Mouse (Mus musculus): Measurements from ENCODE around the gene Gm20431.

The Gm20431 gene

DNA sequence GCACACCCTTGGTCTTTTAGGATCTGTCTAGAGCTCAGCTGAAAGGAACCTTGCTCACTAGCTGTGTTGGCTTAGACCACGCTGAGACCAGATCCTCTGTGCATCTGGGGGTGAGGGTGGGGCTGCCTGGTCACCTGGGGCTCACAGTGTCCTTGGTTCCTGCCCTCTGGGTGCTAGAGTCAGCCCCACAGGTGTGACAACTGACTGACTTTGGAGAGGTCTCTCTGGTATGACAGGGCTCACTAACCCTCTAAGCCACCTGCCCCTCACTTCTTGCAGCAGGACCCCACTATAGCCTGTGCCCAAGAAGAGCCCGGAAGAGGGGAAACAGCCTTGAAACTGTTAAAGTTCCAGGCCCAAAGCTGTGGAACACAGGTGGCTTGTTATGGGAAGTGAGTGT, 58.9 kb downstream of the Gm20431 start:
- no peak for DNase-seq (ENCODE audit: low read depth, low spot score)

DNA sequence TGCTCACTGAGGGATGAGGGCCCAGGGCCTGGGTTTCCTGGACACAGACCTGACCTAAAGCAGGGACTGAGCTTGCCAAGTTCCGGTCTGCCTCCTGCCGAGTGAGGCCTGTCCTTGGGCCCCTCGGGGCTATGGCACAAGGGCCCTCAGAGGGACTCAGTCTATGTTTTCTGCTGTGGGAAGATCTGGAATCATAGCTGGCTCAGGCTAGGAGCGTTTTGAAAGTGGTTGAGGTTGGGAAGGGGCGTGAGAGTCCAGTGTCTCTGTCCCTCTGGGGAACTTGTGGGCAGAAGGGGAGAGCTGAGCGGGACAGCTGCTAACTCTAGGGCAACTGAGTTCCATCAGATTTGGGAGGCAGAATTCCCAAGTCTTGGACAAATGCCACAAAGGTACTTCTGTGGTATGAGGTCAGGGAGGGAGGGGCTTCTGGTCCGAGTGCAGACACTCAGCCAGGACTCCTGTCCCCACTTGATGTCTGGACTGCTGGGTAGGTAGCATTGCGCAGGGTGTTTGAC, 60.8 kb downstream of the Gm20431 start:
- no peak for DNase-seq (ENCODE audit: low read depth, low spot score)

DNA sequence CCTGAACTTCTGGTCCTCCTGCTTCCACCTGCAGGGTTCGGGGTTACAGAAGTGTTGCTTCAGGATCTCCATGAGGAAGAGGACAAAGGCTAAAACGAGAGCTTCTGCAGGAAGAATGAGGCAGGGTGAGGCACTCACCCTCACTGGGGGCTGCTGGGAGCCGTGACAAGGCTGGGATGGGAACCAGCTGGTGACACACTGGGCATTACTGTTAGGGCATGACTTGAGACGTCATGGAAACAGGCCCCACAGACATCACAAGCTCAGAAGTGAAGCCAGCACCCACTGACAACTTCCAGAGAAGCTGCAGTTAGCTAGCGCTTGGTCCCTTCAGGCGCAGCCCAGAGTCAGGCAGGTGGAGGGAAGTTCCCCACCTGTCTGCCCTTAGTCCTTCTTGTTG, 61.4 kb downstream of the Gm20431 start:
- no peak for DNase-seq (ENCODE audit: low read depth, low spot score)

DNA sequence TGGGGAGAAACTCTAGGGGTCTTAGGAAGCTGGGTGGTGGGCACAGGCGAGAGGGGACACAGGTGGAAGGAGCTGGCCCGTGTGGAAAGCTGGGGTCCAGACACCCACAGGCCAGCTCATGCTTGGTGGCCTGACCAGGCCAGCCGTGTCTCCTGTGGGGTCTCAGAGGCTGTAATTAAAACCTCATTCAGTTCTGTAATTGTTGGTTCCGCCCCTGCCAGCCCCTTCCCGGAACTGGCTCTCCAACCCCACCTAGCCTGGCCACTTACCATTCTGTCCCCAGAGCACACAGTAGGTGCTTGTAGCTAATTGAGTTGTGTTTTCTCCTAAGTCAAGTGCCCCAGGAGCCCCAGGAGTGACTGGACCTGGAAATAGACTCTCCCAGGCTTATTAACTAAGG, 62.1 kb downstream of the Gm20431 start:
- DNase-seq (ENCODE audit: low read depth, low spot score), result no peak

DNA sequence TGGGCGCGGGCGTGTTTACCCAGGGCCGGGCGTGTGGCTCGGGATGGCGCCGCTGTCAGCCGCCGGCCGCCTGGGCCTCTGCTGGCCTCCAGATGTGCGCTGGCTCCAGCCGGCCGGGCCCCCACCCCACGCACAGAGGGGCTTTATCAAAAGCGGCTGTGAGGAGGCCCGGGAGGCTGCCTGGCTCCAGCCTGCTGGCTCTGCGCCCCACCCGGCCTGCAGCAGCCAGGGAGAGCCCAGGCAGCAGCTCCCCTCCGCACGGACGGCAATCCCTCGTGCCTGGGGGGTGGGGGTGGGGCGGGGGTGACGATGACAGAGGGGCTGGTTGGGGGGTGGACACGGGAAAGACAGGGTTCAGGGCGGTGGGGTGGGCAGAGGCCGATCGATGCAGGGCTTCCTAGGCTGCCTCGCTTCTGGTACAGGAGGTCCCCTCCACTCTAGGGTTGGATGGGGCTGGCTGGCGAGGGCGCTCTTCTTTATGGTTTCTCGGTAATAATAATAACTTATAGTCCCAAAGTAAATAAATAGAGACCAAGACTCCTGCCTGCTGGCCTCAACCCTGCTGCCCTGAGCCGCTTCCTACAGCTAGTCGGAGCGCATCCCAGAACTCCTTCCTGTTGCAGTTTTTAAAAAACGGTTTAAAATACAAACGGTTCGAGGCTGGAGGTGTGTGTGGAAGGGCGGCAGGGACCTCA, 63.7 kb downstream of the Gm20431 start:
- peak; percentile 56 for DNase-seq (ENCODE audit: low read depth, low spot score)

DNA sequence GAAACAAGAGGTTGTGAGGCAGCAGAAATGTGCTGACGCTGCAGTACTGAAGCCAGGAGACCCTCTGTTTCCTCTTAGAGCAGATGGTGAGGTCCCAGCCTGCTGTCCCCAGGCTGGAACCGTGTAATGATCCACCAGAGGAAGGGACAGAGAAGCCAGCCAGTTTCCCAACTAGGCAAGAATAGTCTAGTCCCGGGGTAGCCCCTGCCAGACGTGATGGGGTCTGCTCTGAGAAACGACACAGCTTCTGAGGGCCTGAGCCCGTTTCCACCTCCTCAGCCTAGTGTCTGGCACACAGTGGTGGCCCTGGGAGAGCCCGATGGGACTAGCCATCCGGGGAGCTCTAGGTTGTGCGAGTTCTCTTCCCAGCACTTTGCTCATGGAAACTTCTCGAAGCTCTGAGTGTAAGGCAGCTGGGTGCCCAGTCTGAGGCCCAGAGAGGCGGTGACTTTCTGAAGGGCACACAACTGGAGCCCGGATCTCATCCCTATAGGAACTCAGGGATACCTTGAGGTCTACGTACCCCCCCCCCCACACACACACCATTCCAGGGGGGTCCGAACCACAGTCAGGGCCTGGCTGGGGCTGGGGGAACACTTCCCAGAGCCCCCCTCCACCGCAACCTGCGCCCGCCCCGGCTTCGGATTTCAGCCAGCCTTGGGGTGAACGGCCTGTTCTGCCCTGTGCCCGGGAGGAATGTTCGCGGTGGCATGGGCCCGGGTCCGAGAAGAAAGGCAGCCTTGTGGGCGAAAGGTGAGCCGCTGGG, 64.4 kb downstream of the Gm20431 start:
- peak; percentile 68 for DNase-seq (ENCODE audit: low read depth, low spot score)

DNA sequence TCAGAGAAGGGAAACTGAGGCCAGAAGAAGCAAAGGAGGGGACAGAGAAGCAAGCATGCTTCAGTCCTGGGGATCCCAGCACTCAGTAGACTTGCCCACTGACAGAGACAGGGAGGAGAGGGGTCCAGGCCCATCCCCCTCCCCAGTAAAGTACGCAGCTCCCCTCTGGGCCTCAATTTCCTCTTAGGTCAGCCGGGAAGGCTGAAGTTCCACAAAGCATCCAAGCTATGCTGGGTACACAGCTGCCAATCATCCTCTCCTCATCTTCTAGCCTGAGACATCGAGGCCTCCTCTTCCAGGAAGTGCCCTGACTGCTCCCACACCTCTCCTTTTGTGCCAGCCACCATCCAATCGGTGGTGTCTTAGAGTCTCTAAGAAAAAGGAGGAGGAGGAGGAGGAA, 65.0 kb downstream of the Gm20431 start:
- peak; percentile 66 for DNase-seq (ENCODE audit: low read depth, low spot score)

DNA sequence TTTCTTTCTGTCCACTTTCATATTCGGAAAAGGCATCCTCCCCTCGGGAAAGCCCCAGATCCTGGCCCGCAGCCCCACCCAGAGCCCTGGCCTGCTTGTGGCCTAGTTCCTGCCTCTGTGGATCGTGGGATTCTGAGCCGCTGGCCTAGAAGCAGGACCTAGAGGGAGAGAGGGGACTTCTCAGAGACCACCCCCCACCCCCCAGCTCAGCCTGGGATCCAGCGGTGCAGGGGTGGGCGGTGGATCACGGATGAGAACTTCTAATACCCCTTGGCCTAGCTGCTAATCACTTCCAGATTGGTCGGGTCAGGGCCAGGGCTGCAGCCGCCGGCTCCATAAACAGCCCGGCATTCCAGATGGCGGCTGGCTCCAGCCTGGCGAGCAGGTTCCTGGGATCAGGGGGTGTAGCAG, 65.5 kb downstream of the Gm20431 start:
- peak; percentile 88 for DNase-seq (ENCODE audit: low read depth, low spot score)

DNA sequence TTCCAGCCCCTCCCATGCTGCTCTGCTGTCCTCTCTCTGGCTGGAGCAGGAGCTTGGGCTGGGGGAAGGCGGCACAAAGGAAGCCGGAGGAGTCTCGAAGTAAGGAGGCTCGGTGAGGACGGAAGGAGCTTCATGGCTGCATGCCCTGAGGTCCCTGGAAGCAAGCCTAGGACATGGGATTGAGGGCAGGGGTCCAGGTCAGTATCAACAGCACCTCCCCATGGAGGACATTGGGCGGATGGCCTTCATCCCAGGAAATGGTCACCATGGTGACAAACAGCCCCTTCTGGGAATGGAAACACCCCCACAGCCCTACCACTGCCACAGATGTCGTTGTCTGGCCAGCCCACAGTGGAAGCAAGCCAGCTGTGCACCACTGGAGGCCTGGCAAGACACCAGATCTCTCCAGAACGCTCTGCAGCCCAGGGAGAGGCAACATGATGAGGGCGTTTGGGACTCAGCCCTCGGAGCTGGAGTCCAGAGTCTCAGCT, 66.8 kb downstream of the Gm20431 start:
- DNase-seq (ENCODE audit: low read depth, low spot score), result peak; percentile 99

DNA sequence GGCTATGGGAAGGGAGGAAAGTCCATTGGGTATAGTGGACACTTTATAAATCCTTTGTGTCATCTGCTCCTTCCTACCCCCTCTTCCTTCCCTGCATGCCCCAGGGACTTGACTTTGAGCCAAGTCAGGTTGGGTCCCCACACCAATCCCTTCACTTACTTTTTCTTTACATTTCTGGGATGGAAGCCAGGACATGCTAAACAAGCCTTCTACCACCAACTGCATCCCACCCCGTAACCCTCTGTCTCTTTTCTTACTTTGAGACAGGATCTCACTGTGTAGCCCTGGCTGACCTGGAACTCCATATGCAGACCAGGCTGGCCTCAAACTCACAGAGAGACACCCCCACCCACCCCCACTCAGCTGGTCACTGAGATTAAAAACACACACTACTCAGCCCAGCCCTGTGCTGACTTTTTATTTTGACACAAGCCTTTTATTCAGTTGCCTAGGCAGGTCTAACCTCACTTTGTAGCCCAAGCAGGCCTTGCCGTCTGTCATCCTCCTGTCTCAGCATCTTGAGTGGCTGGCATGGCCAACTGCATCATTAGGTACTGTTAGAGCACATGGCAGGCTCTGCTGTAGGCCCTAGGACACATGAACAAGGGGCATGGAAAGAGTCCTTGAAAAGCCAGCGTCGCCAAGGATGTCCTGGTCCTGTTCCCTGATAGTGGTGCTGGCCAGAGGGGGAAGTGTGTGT, 67.6 kb downstream of the Gm20431 start:
- DNase-seq (ENCODE audit: low read depth, low spot score), result peak; percentile 62

DNA sequence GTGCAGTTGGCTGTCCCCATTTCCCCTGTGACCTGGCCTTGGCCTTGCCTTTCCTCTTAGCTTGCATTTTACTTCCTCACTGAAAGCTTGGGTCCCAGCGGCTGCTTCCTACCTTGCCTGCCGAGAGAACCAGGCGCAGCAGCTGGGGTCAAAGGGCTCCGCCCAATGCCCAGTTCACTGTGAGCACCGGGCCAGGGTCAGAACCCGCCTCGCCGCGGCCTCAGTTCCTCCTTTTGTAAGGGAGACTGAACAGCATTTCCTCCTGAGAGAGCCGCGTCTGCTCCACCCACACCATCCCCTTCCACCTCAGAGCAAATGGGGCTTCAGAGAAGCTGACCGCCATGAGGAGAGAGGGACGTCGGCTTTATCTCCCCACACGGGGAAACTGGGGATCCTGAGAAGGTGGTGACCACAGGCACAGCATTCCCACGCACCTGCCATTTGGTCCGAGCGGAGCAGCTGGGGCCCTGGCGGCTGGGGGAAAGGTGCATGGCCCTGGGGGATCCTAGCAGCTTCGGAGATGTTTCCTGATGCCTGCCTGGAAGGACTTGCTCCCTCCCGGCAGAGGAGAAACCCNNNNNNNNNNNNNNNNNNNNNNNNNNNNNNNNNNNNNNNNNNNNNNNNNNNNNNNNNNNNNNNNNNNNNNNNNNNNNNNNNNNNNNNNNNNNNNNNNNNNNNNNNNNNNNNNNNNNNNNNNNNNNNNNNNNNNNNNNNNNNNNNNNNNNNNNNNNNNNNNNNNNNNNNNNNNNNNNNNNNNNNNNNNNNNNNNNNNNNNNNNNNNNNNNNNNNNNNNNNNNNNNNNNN, 72.3 kb downstream of the Gm20431 start:
- no peak for DNase-seq (ENCODE audit: low read depth, low spot score)

DNA sequence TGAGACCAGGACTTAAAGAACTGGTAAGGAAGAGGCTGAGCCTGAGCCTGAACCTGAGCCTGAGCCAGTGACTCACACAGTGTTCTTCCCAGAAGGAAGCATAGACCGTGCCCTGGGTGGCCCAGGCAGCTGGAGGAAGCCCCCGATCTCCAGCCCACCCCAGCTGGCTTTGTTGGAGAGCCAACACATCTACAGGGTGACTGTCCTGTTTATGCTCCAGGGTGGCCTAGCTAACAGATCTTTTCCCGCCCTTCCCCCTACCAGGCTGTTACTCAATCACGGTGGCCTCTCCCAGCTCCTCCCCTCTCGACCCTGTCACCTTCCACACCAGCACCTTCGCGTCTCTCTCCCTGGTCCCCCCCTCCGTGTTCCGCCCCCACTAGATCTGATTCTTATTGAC, 74.3 kb downstream of the Gm20431 start:
- peak; percentile 43 for DNase-seq (ENCODE audit: low read depth, low spot score)

DNA sequence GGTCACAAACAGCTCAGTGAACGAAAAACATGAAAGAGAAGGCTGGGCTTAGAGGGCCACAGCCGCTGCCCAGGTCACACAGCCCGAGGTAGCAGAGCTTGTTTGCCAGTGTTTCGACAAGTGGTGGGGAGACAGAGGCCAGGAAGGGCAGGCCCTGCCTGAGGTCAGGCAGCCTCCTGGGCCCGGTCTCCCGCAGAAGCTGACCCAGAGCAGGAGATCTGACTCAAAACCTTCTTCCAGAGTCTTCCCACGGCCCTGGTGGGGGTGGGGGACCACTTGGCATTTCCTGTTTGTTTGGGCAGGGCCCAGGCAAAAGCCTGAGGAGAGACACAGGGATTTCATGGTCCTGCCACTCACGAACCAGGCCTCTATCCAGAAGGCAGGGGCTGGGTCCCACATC, 75.3 kb downstream of the Gm20431 start:
- DNase-seq (ENCODE audit: low read depth, low spot score), result peak; percentile 89

DNA sequence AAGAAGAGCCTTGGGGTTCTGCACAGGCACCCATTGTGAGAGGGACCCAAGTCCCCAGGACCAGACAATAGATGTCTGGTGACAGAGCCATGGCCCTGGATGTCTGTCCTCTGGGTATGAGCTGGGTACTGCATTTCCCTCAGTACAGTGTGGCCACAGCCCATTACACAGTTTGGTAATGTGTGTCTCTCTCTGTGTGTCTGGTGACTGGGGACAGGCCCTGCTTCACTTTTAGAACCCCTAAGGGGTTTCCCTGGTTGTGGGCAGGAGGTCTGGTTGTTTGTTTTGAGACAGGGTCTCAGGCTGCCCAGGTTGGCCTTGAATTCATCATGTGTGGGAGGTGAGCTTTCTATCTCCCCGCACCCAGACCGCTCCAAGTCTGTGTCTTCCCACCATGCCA, 76.0 kb downstream of the Gm20431 start:
- DNase-seq (ENCODE audit: low read depth, low spot score), result no peak

DNA sequence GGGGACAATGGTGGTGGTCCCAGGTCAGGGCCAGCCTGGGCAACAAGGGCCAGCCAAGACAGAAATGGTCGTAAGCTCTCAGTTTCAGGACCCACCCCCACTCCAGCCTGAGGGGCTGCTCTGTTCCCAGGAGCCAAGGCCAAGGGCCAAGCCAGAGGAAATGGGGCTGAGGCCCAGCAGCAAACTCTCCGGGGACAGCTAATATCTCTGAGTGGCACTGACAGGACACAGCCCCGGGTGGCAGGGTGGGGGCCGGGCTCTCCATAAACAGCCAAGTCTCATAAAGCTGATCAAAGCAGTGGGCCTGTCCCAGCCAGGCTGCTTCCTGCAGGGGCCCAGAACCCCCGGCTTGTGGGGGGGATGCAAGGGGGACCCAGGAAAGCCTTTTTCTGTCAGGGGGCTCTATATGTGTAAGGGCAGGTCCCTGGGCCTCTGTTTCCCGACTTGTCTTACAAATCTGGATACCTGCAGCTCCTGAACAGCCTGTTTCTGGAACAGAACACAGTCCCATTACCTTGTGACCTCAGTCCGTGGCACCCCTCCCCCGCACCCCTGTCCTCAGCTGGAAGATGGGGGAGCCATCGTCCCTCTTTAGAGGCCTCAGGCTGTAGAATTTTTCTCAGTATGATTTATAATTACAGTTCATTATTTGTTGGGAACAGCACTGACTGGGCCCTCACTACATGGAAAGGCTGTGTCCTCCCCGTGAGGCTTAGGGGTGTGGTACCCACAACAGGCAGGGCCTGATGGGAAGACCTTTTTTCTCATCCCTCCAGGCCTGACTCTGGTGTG, 77.9 kb downstream of the Gm20431 start:
- no peak for DNase-seq (ENCODE audit: low read depth, low spot score)

DNA sequence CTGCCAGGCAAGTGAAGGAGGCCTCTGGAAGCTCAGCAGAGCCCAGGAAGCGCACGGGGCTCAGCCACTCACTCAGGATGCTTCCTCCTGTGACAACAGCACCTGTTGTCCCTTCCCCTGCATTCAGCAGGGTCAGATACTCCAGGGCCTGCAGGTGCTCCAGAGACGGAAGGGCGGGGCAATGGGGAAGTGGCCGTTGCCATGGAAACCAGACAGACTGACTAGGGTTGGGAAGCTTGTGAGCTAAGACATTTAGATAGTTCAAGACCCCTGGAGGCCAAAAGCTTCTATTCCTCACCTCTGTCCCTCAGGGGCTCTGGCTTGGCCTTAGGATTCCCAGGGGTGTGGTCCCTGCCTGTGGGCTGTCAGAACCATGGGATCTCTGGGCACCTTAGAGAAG, 82.8 kb downstream of the Gm20431 start:
- no peak for DNase-seq (ENCODE audit: low read depth, low spot score)

DNA sequence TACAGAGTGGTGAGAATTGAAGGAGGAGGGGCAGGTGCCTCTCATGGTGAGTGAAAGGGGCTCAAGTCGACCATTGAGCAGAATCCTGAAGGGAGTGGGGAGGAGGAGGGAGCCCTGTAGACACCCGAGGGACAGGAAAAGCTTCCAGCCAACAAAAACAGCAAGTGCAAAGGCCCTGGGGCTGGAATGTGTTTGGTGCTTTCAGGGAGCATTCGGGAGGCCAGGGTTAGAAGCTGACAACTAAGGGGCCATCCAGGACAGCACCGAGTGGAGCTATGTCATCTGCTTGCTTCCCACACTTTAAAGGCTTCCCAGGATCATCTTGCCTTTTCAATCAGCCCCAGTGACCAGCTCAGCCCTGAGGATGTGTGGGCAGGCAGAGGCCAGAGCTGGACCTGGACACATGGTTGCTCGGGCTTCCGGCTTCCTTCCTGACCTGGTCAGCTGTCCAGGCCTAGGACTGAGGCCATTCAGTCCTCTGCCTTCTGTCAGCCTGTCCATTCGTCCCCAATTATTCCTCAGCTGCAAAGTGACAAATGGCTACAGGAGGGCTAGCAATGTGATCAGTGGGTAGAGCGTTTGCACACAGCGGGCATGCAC, 84.0 kb downstream of the Gm20431 start:
- DNase-seq (ENCODE audit: low read depth, low spot score), result no peak

DNA sequence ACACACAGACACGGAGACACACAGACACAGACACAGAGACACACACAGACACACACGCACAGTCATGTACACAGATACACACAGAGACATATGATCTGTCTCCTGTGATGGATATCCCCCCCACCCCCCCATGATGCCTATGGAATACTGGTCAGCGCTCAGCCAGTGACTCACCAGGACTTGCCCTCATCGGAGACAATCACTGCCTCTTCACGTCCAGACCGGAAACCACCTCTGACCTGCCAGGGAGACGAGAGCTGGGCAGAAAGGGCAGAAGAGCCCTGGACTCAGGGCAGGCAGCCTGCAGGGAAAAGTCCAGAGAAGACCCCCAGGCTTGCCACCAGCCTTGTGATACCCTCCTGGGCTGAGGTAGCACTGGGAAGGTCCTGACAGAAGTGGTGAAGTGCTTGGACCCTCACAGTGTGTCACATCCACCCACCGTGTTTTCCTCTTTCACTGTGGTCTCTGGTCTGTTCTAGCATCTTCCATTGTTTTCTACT, 85.1 kb downstream of the Gm20431 start:
- DNase-seq (ENCODE audit: low read depth, low spot score), result peak; percentile 76

DNA sequence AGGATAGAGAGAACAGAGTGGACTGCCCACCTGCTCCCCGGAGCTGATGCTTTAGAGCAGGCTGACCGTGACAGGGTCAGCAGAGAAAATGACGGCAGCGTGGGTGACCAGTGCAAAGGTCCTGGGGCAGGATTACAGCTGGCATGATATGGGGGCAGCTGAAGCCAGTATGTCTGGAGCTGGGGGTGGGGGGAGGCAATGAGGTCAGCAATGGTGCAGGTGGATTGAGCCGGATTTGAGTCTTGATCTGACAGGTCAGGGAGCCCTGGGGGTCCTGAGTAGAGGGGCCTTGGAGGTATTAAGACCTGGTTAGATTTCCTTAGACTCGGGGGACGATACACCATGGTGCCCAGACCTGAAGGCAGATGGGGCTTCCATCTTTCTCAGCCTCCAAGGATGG, 85.7 kb downstream of the Gm20431 start:
- no peak for DNase-seq (ENCODE audit: low read depth, low spot score)

DNA sequence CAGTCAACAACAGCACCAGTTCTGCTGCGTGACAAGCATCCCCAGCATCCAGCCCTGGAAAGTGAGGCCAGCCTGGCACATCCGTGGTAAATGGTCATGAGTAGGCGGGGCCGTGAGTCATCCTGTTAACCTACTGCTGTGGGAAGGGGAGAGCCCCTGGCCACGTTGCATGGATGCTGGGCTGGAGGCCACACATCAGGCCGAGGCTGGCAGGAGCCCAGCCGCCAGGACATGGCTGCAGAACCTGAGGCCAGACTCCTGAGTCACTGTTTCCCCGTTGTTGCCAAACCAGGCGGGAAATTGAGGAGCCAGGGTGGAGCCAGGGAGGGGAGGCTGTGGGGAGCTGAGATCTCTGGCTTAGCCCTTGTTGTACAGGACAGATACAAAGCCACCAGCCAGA, 86.5 kb downstream of the Gm20431 start:
- peak; percentile 99 for DNase-seq (ENCODE audit: low read depth, low spot score)

Data from 3T3-L1 (cell line).